Mouse (Mus musculus) frontal cortex, adult 2 months (tissue): ENCODE measurements around the gene Zfp385b. TPM values are rescaled to one million over a fixed set of nuclear protein-coding genes. Genes with fewer than 3 reads are reported as not detected.
A peak's percentile ranks its signal among the peaks of the same experiment; 100 is the strongest.

ENCODE experiments used
- DNase-seq, 2 experiments: peaks; one replicate each; pipeline ENCODE4 v3.0.0; 2022; ENCODE audit warnings: low spot score in 1 of 2; ENCODE audit errors: extremely low spot score in 1 of 2
- polyA plus RNA-seq: library from polyadenylated mRNA; depleted of rRNA; stranded (reverse); fragments of >200 nt; gene quantifications from 2 replicates; pipeline ENCODE4 v1.2.3, GENCODE M21; 2012

Gene Zfp385b
- polyA plus RNA-seq, 1 experiment = 59.1 TPM

DNA sequence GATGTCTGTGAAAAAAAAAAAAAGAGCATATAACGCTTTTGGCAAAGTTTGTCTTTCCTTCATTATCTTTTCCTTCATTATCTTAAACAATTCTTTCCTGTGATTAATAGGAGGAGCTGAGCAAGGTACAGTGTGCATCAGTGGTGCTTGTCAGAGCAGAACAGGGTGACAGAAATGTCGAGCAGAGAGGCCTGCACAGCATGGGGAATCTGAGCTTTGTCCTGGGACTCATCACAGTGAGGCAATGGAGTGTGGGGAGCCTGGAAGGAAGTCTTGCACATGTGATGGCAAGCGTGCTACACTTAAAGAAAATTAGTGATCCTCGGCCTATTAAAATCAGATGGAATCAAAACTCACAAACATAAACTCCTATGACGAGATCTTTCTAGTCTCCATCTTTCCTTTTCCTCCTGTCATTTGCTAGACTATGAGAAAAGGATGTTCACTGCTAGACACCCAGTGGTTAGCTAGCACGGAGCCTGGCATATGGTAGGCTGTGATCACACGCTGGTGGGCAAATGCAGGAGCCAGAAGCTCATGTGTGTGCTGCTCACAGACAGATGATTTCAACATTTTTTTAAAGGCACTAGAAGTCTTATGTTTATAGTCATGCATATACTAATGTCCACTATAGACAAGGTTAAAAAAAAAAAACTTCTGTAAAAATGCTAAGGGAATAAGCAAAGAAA is 209.0 kb downstream of the Zfp385b start:
- DNase-seq = no peak

DNA sequence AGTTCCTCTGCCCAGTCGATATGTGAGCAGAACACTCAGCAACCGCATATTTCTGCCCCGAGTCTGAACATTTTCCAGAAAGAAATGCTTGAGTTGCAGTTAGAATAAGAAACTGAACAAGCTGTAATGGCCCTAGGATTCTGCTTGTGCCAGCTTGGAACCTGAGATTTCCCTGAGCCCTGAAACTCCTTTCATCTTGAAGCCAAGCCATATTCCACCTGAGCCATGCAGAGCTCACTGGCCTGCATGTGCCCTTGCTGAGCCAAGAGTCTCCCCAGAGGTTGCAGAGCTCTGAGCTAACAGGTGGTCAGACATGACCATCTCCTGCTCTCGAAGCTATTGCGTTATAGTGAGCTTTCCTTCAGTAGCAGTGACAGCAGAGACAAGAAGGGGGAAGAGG is 210.0 kb downstream of the Zfp385b start:
- no peak for DNase-seq

- no peak for DNase-seq
Observed at GRCm38 (mm10) chr2:77608666-77609065, 210.8 kb downstream of the Zfp385b start.

DNA sequence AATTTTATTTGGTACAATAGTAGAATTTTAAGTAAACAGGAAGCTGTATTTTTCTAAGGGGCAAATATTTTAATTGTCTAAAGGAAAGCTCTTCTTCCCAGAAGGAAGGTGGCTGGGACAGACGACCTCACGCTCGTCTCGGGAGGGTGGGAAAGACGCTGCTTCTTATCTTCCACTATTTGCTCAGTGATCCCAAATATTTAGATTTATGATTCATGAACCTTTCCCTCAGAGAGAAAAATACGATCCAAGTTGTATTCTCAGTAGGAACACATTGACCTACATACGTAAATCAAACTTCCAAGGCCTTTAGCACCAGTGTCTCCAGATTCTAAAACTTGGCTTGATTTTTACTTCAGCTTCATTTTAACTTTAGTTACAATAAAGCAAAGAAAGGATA is 226.0 kb downstream of the Zfp385b start:
- DNase-seq = no peak

DNA sequence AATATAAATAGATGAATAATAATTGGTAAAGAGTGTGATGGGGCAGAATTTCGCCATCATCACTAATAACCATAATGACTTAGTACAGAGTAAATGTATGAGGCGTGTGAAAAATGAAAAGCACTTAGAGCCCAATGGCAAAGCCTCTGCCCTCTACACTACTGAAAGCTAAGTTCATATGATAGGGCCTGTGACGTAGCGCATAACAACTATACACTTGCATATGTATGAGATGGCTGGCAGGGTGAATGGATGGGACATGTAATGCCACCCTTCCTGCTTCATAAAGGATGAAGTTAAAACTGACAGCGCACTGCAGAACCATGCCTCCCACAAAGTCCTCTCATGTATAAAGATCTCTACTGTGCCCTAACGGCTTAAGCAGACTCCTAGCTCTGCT is 226.9 kb downstream of the Zfp385b start:
- DNase-seq = no peak

GRCm38 (mm10) chr2:77589205-77589901 is 230.1 kb downstream of the Zfp385b start:
- DNase-seq = peak in 1 of 2 experiments; percentile 42

DNA sequence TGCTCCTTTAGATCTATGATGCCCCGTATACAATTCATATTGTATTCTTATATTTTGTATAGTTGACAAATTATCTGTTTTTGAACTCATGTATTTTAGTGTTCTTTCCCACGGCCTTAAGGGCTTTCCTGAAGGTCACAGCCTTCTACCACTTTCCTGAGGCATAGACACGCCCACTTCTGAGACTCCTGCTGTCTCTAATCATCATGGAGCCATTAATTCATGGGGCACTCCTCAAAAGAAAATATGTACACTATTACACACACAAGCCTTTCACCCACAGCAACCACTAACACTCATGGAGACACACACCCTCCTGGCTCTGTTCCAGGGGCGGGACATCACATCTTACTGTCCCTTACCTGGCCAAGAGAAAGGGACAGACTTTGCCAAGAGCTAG is 232.1 kb downstream of the Zfp385b start:
- DNase-seq = no peak

GRCm38 (mm10) chr2:77586581-77587360 is 232.7 kb downstream of the Zfp385b start:
- no peak for DNase-seq

GRCm38 (mm10) chr2:77583586-77583985 is 235.9 kb downstream of the Zfp385b start:
- DNase-seq = no peak

- DNase-seq = peak in 1 of 2 experiments; percentile 51
Observed at GRCm38 (mm10) chr2:77576571-77576970, 242.9 kb downstream of the Zfp385b start.

GRCm38 (mm10) chr2:77567528-77568435 is 251.7 kb downstream of the Zfp385b start:
- no peak for DNase-seq

- no peak for DNase-seq
Observed at GRCm38 (mm10) chr2:77563706-77564105, 255.7 kb downstream of the Zfp385b start.

GRCm38 (mm10) chr2:77561941-77562340 is 257.5 kb downstream of the Zfp385b start:
- no peak for DNase-seq

DNA sequence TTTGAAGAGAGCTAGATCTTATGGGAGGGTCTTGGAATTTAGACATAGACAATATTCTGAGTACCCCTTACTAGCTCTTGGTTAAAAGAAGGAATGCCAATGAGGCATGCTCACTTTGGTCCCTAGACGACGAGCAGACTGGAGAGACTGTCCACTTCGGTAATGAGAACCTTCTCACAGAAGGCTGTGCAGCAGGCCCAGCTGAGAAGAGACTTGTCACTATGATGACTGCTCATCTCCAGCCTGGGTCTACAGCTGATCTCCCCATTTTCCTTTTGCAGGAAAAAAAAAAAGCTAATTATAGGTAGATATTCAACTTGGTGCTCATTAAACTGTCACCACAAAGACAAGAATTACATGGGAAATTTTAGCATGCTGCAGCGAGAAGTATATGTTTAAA is 262.5 kb downstream of the Zfp385b start:
- no peak for DNase-seq

DNA sequence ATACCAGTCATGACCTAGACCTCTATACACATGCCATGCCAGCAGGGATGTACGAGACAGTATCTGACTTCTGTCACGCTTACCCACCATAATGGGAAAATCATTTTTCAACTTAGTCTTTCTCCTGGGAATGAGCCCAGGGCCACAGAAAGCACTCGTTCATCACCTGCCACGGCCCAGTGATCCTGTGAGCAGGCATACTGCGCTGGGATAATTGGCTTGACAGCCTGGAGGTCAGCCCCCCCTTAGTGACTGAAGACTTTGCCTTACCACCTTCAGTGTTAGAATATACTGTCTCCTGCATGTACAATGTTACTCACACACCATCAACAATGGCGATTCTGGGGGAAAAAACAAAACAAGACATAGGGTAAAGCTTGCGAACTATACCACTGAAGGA is 263.5 kb downstream of the Zfp385b start:
- DNase-seq = no peak

GRCm38 (mm10) chr2:77552675-77553074 is 266.8 kb downstream of the Zfp385b start:
- peak in 1 of 2 experiments; percentile 19 for DNase-seq

DNA sequence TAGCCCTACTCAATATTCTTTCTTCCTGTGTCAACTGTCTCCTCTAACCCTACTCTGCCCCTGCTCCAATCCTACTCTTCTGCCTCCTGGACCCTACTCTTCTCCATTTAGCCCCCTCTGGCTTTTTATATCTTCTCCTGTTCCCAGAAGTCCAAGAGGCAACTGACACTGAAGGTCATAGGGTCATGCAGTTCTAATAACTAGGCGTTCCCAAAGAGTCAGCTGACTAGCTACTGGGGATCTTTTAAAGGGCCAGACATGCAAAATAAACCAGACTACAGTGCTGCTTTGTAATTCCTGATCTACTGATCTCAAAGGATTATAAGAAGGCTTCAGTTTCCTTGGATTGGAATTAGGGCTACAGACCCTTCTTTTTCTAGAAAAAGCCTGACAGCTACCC is 276.1 kb downstream of the Zfp385b start:
- no peak for DNase-seq

DNA sequence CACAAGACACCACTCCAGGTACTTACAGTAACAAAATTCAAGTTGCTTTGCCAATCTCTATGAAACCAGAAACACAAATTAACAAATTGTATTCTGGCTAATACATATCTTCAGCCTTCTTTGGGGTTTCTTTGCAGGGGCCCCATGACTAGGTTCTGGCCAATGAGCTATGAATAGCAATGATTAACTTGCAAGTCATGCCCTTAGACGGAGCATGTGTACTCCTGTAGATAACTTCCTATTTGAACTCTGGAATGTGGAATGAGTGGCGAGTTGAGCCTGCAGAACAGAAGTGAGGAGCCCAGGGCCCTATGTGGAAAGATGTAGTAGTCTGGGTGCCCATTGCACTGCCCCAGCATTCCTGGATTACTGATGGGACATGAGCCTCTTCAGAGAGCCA is 276.8 kb downstream of the Zfp385b start:
- no peak for DNase-seq

- no peak for DNase-seq
Observed at GRCm38 (mm10) chr2:77541681-77542080, 277.8 kb downstream of the Zfp385b start.

DNA sequence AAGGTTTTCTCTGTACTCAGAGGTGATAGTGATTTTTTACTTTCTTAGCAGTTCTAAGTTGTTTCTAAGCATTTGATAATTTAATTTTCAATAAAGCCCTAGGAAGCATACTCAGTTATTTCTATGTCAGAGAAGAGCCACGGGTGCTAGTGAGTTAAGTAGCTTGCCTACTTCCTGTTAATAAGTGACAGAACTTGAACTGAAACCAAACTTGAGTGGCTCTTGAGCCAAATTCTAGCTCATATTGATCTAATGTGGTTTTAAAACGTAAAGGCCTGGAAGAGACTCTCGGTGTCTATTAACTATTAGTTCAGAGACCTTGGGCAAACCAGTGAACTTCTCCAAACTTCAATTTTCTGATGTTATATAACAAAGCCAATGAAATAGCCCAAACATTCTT is 278.6 kb downstream of the Zfp385b start:
- no peak for DNase-seq
